Mouse (Mus musculus) CD4-positive, CD25-positive, alpha-beta regulatory T cell, adult 4 months (primary cell): ENCODE data around the gene Cpxm1. TPM values are rescaled to one million over a fixed set of nuclear protein-coding genes. Genes with fewer than 3 reads are reported as not detected.

ENCODE experiments used
- polyA plus RNA-seq, 2 experiments: library from polyadenylated mRNA; unstranded; fragments of 100-300 nt; shearing (Covaris generic); gene quantifications; one replicate each; pipeline ENCODE4 v1.2.1; 2017

Gene Cpxm1
- polyA plus RNA-seq, 2 experiments from 2014 or later: 0.48 TPM; not detected in 1

Other genes starting within 250 kb of the Cpxm1 start
- 100 to 1,000 TPM; 292 to 325 TPM for gene Snrpb, start 218.2 kb downstream of the Cpxm1 start, polyA plus RNA-seq
- gene Tmc2, start 202.4 kb downstream of the Cpxm1 start, polyA plus RNA-seq: not detected
- gene Nop56, start 123.1 kb downstream of the Cpxm1 start, polyA plus RNA-seq: 100 to 1,000 TPM; 390 to 407 TPM
- gene Idh3b, start 113.0 kb downstream of the Cpxm1 start, polyA plus RNA-seq: 100 to 1,000 TPM; 142 to 200 TPM
- gene Ebf4, start 102.4 kb downstream of the Cpxm1 start, polyA plus RNA-seq: not detected
- not detected for gene Gm28372, start 7.7 kb upstream of the Cpxm1 start, polyA plus RNA-seq
- gene 1700020A23Rik, start 7.7 kb upstream of the Cpxm1 start, polyA plus RNA-seq: not detected
- gene Tmem239, start 8.9 kb upstream of the Cpxm1 start, polyA plus RNA-seq: not detected
- 100 to 1,000 TPM; 243 to 271 TPM for gene Vps16, start 26.8 kb upstream of the Cpxm1 start, polyA plus RNA-seq
- 10 to 100 TPM; 10.1 to 17.8 TPM for gene Pced1a, start 27.1 kb upstream of the Cpxm1 start, polyA plus RNA-seq
- gene Ptpra, start 52.7 kb upstream of the Cpxm1 start, polyA plus RNA-seq: 10 to 100 TPM; 62.5 to 63.1 TPM
- 10 to 100 TPM; 22.9 to 28.7 TPM for gene Mrps26, start 166.2 kb upstream of the Cpxm1 start, polyA plus RNA-seq
- gene Oxt, start 178.6 kb upstream of the Cpxm1 start, polyA plus RNA-seq: not detected
- gene Avp, start 185.0 kb upstream of the Cpxm1 start, polyA plus RNA-seq: not detected
- gene Fastkd5, start 232.5 kb upstream of the Cpxm1 start, polyA plus RNA-seq: 10 to 100 TPM; 12.0 to 12.5 TPM
- 10 to 100 TPM in 1 of 2 experiments, 1 to 10 TPM in 1; 8.4 to 14.8 TPM for gene Ubox5, start 232.5 kb upstream of the Cpxm1 start, polyA plus RNA-seq
- gene Lzts3, start 245.2 kb upstream of the Cpxm1 start, polyA plus RNA-seq: under 1 TPM; 0.15 to 0.35 TPM